Mouse (Mus musculus) brain, embryonic 18.5 days (tissue): ENCODE measurements at regions not wholly inside any gene's neighbourhood (a gene's known extent, or its start where the extent isn't known, plus 50 kb on each side); places are given as distances from the start of the nearest gene placed in this dataset.

Experiments used
- DNase-seq: peaks from one replicate; pipeline ENCODE4 v3.0.0-alpha.2; 2012; ENCODE audit warnings: low read depth, low spot score

GRCm38 (mm10) chr14:17234898-17235297 lies 415.9 kb upstream of the Rarb start:
- no peak for DNase-seq

GRCm38 (mm10) chr14:17211502-17211901 lies 392.5 kb upstream of the Rarb start:
- DNase-seq: no peak

GRCm38 (mm10) chr14:17205691-17206090 lies 386.7 kb upstream of the Rarb start:
- DNase-seq: no peak

- no peak for DNase-seq
Observed at GRCm38 (mm10) chr14:17203251-17204015, 384.5 kb upstream of the Rarb start.

GRCm38 (mm10) chr14:17192953-17193352 lies 374.0 kb upstream of the Rarb start:
- DNase-seq: no peak

- no peak for DNase-seq
Observed at GRCm38 (mm10) chr14:17173218-17173617, 354.3 kb upstream of the Rarb start.

- DNase-seq: no peak
Observed at GRCm38 (mm10) chr14:17172330-17173110, 353.6 kb upstream of the Rarb start.

- DNase-seq: no peak
Observed at GRCm38 (mm10) chr14:17171896-17172295, 352.9 kb upstream of the Rarb start.

- DNase-seq: no peak
Observed at GRCm38 (mm10) chr14:17158324-17158723, 339.4 kb upstream of the Rarb start.

GRCm38 (mm10) chr14:17156402-17156954 lies 337.5 kb upstream of the Rarb start:
- DNase-seq: no peak

GRCm38 (mm10) chr14:17120679-17121078 lies 301.7 kb upstream of the Rarb start:
- DNase-seq: no peak

- no peak for DNase-seq
Observed at GRCm38 (mm10) chr14:17106668-17107067, 287.7 kb upstream of the Rarb start.

- DNase-seq: no peak
Observed at GRCm38 (mm10) chr14:17102486-17102885, 283.5 kb upstream of the Rarb start.

- no peak for DNase-seq
Observed at GRCm38 (mm10) chr14:17090573-17090937, 271.6 kb upstream of the Rarb start.

GRCm38 (mm10) chr14:17089640-17090572 lies 270.9 kb upstream of the Rarb start:
- DNase-seq: no peak

- no peak for DNase-seq
Observed at GRCm38 (mm10) chr14:17089089-17089634, 270.2 kb upstream of the Rarb start.

- DNase-seq: no peak
Observed at GRCm38 (mm10) chr14:17087828-17088227, 268.9 kb upstream of the Rarb start.

GRCm38 (mm10) chr14:17083907-17084306 lies 265.0 kb upstream of the Rarb start:
- DNase-seq: no peak

- no peak for DNase-seq
Observed at GRCm38 (mm10) chr14:17081904-17082303, 262.9 kb upstream of the Rarb start.

GRCm38 (mm10) chr14:17079513-17079912 lies 260.6 kb upstream of the Rarb start:
- no peak for DNase-seq

- no peak for DNase-seq
Observed at GRCm38 (mm10) chr14:17061358-17061757, 242.4 kb upstream of the Rarb start.
